ENCODE assay signal across 8 mouse cellular contexts in genomic region chr11:5707530-5708353, GRCm38 (mm10). TPM values are rescaled to one million over a fixed set of nuclear protein-coding genes. Genes with fewer than 3 reads are reported as not detected.
DNase-seq lines count a peak whose midpoint lies in the region; ATAC-seq and TF ChIP-seq lines count a peak whose summit lies in the region.

No protein-coding gene starts in this region.

- ATAC-seq in CD4-positive, CD25-positive, alpha-beta regulatory T cell, adult 4 months = peak; percentile 92
- peak; percentile 97 for ATAC-seq in erythroid progenitor cell, adult 5-6 weeks (replicated peaks; ENCODE audit: low FRiP score, poor library complexity, severe bottlenecking)
- peak; percentile 92 for ATAC-seq in heart, embryonic 13.5 days (ENCODE audit: extremely low read depth, insufficient number of reproducible peaks, low FRiP score, low TSS enrichment)
- peak; percentile 93 for ATAC-seq in liver, embryonic 11.5 days (replicated peaks; ENCODE audit: low FRiP score)

- peaks cover 5% of the 10 kb centered on the region for H3K79me2 ChIP-seq in myocyte (ENCODE audit: control insufficient read depth, insufficient read depth)

- peak overlapping the region; percentile 95 for H3K4me2 ChIP-seq in heart, embryonic 13.5 days
- peak overlapping the region; percentile 73 for H3K4me2 ChIP-seq in liver, embryonic 11.5 days
- peak overlapping the region; percentile 94 for H3K4me2 ChIP-seq in myocyte (ENCODE audit: low read depth)

- 14% methylated on average over 49 of the region's 50 CpGs for WGBS in heart, embryonic 13.5 days
- 18% methylated on average over 48 of the region's 50 CpGs for WGBS in liver, embryonic 11.5 days

- H3K9ac ChIP-seq in heart, embryonic 13.5 days = peak overlapping the region; percentile 97
- peak overlapping the region; percentile 85 for H3K9ac ChIP-seq in liver, embryonic 11.5 days (ENCODE audit: low read depth, low read length)

- 0 out of 2 replicates have a peak overlapping the region, but pooled peaks have one; percentile 13 for H3K27ac ChIP-seq in brown adipose tissue, adult 24 weeks (replicated peaks; ENCODE audit: low read depth, low read length)
- H3K27ac ChIP-seq in heart, embryonic 13.5 days (replicated peaks) = peak overlapping the region; percentile 74
- peak overlapping the region; percentile 56; the same call in 1 of the 2 replicates for H3K27ac ChIP-seq in liver, embryonic 11.5 days (ENCODE audit: low read depth, low read length)

- peak overlapping the region; percentile 85 for H3K4me3 ChIP-seq in brown adipose tissue, adult 24 weeks (ENCODE audit: insufficient read depth, low read depth, low read length)
- H3K4me3 ChIP-seq in heart, embryonic 13.5 days = peak overlapping the region; percentile 90
- H3K4me3 ChIP-seq in liver, embryonic 11.5 days (ENCODE audit: low read depth, low read length) = peak overlapping the region; percentile 76
- peak overlapping the region; percentile 54 for H3K4me3 ChIP-seq in myocyte

- peaks cover 24% of the 10 kb centered on the region for H3K36me3 ChIP-seq in heart, embryonic 13.5 days
- peaks cover 13% of the 10 kb centered on the region for H3K36me3 ChIP-seq in liver, embryonic 11.5 days (ENCODE audit: control insufficient read depth, insufficient read depth, low read length)
- H3K36me3 ChIP-seq in myocyte (ENCODE audit: control insufficient read depth, insufficient read depth) = no peaks in the 10 kb centered on the region

- H3K9me3 ChIP-seq in heart, embryonic 13.5 days = no peaks in the 10 kb centered on the region
- no peaks in the 10 kb centered on the region for H3K9me3 ChIP-seq in liver, embryonic 11.5 days (ENCODE audit: control insufficient read depth, low read length)

- peak overlapping the region; percentile 83 for H3ac ChIP-seq in myocyte (ENCODE audit: control insufficient read depth, insufficient read length)

- DNase-seq in kidney, postnatal 10 days = peak; percentile 97
- peak; percentile 92 for DNase-seq in liver, embryonic 11.5 days (ENCODE audit: low spot score)
- peak; percentile 93 to 97 for DNase-seq in spleen, postnatal 4 days (ENCODE audit: low spot score in 2 of 2)

- H3K27me3 ChIP-seq in heart, embryonic 13.5 days (replicated peaks) = no peaks in the 10 kb centered on the region
- no peaks in the 10 kb centered on the region for H3K27me3 ChIP-seq in liver, embryonic 11.5 days (replicated peaks; ENCODE audit: control insufficient read depth, insufficient read depth, low read length)
- H3K27me3 ChIP-seq in myocyte (ENCODE audit: control insufficient read depth, insufficient read depth, insufficient read length) = no peaks in the 10 kb centered on the region

- peaks cover 5% of the 10 kb centered on the region for H3K4me1 ChIP-seq in brown adipose tissue, adult 24 weeks (ENCODE audit: control insufficient read depth, insufficient read depth, insufficient read length, low read length)
- H3K4me1 ChIP-seq in heart, embryonic 13.5 days = peaks cover 25% of the 10 kb centered on the region
- peaks cover 10% of the 10 kb centered on the region for H3K4me1 ChIP-seq in liver, embryonic 11.5 days (replicated peaks; ENCODE audit: control insufficient read depth, insufficient read depth, low read length)

- peak; percentile 98 for TF ChIP-seq POLR2A in myocyte (IDR thresholded peaks at IDR 0.05; ENCODE audit: insufficient read length, low read depth)

TF ChIP-seq in myocyte, 11 proteins besides CTCF, POLR2A, EP300 and RAD21:
- TF ChIP-seq POLR2AphosphoS2 (IDR thresholded peaks at IDR 0.05; ENCODE audit: insufficient read length, low read depth) = peak; percentile 95
- TF ChIP-seq CEBPB (IDR thresholded peaks at IDR 0.05; ENCODE audit: insufficient read depth, poor library complexity, severe bottlenecking) = no peak
- peak; percentile 22 for TF ChIP-seq SRF (IDR thresholded peaks at IDR 0.05; ENCODE audit: control insufficient read depth, insufficient read length, low read depth)

RNA-seq across cellular contexts. Expression of gene Mrps24, which starts 7.7 kb away (rescaled TPM):
- 10 to 100 TPM; 39.0 to 47.3 TPM for polyA plus RNA-seq in CD4-positive, CD25-positive, alpha-beta regulatory T cell, adult 4 months (2017; shearing (Covaris generic))
- 191 and 238 TPM in 2 replicates for polyA plus RNA-seq in brown adipose tissue, adult 24 weeks (2012; ENCODE audit: insufficient read depth, insufficient read length, missing spikeins)
- total RNA-seq in erythroid progenitor cell, adult 5-6 weeks (2015; ENCODE audit: low replicate concordance) = 37.5 and 45.3 TPM in 2 replicates
- 6.3 and 21.7 TPM in 2 replicates for total RNA-seq in erythroid progenitor cell, adult 5-6 weeks (2017; ENCODE audit: low replicate concordance)
- polyA plus RNA-seq in heart, embryonic 13.5 days (2015; fragmentation: Nextera tagmentation; extraction: Ambion mirVana) = 175 and 191 TPM in 2 replicates
- polyA plus RNA-seq in liver, embryonic 11.5 days (2014; fragmentation: Nextera tagmentation; extraction: Ambion mirVana) = 203 and 204 TPM in 2 replicates
- polyA plus RNA-seq in myocyte (2012; fragmentation: generic; extraction: Trizol) = 139 TPM

RNA-seq across cellular contexts. Expression of gene Urgcp, which starts 54.4 kb away (rescaled TPM):
- polyA plus RNA-seq in CD4-positive, CD25-positive, alpha-beta regulatory T cell, adult 4 months (2017; shearing (Covaris generic)) = 1 to 10 TPM; 5.2 to 9.1 TPM
- polyA plus RNA-seq in brown adipose tissue, adult 24 weeks (2012; ENCODE audit: insufficient read depth, insufficient read length, missing spikeins) = 30.8 and 34.1 TPM in 2 replicates
- 5.4 TPM in 2 replicates for total RNA-seq in erythroid progenitor cell, adult 5-6 weeks (2015; ENCODE audit: low replicate concordance)
- 4.9 and 15.3 TPM in 2 replicates for total RNA-seq in erythroid progenitor cell, adult 5-6 weeks (2017; ENCODE audit: low replicate concordance)
- polyA plus RNA-seq in heart, embryonic 13.5 days (2015; fragmentation: Nextera tagmentation; extraction: Ambion mirVana) = 26.6 and 30.0 TPM in 2 replicates
- polyA plus RNA-seq in liver, embryonic 11.5 days (2014; fragmentation: Nextera tagmentation; extraction: Ambion mirVana) = 17.0 and 17.1 TPM in 2 replicates
- 21.3 TPM for polyA plus RNA-seq in myocyte (2012; fragmentation: generic; extraction: Trizol)

Comparison
In these comparisons a context has a peak if more than half of its experiments do, and no peak if none do; other contexts are left out.
1. Peak in every context shown above with its lines: DNase-seq, ATAC-seq, H3K4me3 ChIP-seq and H3K27ac ChIP-seq.
2. H3K27ac ChIP-seq: peak in every context shown above with its lines; median percentile 74 in heart, embryonic 13.5 days; 56 in liver, embryonic 11.5 days; 13 in brown adipose tissue, adult 24 weeks.